Mouse (Mus musculus) common myeloid progenitor, adult 5-6 weeks (primary cell): ENCODE results near the gene Tm9sf1. TPM values are rescaled to one million over a fixed set of nuclear protein-coding genes. Genes with fewer than 3 reads are reported as not detected.

Source experiments
- ATAC-seq: replicated peaks from 2 replicates; pipeline ENCODE4 v1.8.0; 2016; ENCODE audit warnings: low read depth, mild to moderate bottlenecking, moderate TSS enrichment, inconsistent platforms; ENCODE audit not compliant: poor library complexity, severe bottlenecking
- total RNA-seq: library from RNA; stranded (forward); fragments of 200-1000, 187-1606 nt; gene quantifications from 2 replicates; pipeline ENCODE4 v1.2.3, GENCODE M21; 2017

The Tm9sf1 gene
- total RNA-seq, 1 experiment from 2014 or later: 66.8 TPM

DNA sequence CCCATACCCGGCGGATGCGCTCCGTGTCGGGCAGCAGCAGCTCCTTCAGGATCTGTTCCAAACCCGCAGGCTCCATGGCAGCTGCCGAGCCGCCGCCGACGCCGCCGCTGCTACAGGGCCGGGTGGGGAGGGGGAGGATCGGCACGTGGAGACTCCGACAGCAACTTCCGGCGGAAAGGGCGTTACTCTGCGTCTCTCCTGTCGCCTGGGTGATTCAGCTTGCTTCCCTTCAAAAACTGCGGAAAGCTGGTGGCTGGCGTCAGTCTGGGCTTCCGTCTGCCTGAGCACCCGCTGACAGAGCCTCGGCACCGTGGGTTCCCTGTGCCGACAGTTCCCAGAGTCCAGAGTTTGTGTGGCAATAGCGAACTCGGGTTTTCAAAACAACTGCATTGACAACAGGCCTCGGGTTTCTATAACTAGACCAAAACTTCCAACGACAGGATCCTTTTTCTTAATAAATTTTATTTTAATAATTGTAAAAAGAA lies 8.0 kb downstream of the Tm9sf1 start, which contains the start of gene Ipo4:
Gene Ipo4 (minus strand): TSS at position 435 of the 485 bp plus-strand sequence.
- ATAC-seq: peak; percentile 96

DNA sequence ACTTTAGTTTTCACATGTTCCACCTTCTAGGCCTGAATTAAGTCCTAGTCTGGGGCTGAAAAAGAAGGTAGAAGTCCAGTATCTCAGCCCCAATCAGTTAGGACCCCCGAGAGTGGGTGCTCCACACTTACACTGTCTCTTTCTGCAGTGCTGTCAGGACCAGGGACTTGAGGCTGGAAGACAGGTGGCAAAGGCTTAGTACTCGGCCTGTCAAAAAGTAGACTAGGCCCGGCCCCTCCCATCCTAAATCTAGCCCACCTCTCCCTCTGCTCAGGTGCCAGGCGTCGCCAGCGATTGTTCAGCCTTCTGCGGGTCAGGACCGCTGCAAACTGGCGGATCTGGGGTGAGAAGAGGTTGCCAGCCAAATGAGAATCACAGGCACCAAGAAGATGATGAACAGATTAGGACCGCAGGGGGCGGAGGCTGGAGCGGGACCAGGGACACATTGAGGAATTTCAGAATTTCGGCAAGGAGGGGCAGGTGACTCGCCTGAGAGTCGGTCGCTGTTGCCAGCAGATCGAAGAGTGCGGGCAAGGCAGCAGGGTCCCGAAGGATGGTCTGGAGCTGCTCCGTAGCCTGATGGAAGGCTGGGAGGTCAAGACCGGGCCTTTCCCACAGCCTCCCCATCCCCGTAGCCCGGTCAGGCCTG lies 8.6 kb downstream of the Tm9sf1 start:
- ATAC-seq: peak; percentile 34

DNA sequence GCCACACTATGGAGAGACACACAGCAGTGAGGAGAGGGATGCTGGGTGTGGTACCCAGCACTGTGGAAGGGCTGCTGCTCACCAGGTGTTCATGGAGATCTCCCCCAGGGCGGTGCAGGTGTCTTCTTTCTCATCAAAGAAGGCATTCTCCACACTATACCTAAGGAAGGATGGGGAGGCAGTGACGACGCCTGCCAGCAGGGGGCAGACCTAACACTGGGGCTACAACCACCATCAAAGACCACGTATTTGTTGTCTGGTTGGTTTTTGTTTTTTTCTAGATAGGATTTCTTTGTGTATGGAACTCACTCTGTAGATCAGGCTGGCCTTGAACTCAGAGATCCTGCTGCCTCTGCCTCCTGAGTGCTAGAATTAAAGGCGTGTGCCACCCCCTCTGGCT lies 14.3 kb downstream of the Tm9sf1 start:
- peak; percentile 75 for ATAC-seq

DNA sequence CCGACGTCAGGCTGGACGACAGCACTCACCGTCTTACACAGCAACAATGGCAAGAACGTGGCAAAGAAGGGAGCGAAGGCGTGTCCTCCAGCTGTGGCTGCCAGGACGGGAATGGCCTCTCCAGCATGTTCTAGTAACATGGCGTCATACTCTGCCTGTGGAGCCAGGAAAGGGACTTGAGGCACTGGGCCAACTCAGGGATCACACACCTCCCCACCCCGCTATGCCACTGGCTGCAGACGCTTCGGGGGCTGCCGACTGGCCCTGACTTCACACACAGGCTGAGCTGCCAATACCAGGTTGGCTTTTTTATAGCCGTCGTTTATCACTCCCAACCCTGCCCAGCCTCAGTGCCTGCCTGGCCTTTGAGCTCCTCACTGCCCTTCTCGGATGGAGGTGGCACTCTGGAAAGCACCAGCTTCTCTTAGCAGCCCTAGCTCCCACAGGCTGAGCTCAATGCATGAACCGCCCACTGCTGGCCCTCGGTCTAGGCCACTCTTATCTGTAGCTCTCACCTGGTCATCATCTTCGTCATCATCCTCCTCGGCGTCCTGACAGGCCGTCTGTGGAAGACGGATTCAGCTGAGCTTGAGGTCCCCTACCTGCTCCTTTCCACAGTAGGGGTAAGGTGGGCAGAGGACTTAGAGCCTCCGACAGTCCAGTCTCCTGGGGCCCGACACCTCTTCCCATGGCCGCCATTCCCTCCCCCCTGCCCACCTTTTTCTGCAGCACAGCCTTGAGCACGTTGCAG lies 15.4 kb downstream of the Tm9sf1 start:
- ATAC-seq: no peak

DNA sequence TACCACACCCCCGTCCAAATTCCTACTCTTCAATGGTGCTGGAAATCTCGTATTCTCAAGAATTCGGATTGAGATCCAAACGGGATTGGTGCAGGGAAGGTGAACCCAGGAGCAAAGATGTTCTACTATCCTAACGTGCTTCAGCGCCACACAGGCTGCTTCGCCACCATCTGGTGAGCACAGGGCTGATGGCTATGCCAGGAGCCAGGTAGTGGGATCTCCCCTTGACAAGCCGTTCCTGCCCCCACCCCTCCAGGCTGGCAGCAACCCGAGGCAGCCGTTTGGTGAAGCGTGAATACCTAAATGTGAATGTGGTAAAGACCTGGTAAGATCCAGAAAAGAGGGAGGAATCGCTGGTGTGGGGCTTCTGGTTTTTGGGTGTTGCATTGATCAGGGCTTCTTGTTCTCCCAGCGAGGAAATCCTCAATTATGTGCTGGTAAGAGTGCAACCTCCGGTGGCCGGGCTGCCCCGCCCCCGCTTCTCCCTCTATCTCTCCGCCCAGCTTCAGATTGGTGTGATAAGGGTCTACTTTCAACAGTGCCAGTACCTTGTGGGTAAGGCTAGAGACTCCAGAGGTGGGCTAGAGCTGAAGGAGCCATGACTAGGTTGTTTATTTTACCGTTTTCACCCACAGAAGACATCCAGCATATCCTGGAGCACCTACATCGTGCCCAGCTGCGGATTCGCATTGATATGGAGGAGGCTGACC lies 25.0 kb downstream of the Tm9sf1 start:
- ATAC-seq: peak; percentile 63

DNA sequence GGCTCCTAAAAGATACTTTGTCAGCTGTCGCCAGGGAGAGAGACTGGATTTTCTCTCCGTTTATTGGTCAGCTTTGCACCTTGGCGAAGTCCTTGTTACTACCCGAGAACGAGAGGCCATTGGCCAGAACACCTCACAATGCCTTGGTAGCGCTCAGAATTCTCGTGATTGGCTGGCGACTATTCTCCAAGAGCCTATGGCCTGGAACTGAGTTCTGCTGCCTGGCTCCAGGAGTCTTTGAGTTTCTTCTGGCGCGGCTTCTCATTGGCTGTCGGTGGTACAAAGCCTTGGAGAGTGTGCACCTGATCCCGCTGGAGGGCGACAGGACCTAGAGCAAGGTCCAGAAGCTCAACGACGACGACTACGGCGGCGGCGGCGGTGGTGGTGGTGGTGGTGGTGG lies 25.8 kb downstream of the Tm9sf1 start, which contains the start of gene Rec8:
Gene Rec8 (plus strand): TSS at position 216 of the 400 bp plus-strand sequence.
- ATAC-seq: peak; percentile 79

DNA sequence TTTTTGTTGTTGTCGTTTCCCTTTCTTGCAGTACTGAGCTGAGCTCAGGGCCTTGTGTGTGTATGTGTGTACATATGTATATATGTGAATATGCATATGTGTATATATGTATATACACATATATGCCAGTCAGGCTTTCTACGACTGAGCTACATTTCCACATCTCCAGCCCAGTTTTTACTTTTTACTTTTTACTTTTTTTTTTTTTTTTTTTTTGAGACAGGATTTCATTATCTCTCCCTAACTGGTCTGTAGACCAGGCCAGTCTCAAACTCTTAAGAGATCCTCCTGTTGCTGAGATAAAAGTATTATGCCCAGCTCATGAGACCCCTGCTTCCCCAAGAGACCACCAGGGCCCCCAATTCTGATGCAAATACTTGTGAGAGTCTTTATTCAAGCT lies 26.8 kb downstream of the Tm9sf1 start:
- ATAC-seq: no peak

DNA sequence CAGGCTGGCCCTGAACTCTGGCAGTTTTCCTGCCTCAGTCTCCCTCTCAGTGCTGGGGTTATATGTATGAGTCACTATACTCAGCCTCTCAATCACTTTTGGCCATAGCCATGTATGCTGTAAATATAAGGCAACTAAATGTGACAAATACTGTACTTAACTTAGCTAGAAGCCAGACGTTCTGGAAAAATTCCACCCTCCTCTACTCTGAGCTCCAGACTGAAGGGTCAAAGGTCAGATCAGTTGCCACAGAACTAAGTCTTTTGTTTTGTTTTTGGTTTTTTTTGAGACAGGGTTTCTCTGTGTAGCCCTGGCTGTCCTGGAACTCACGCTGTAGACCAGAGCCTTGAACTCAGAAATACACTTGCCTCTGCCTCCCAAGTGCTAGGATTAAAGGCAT lies 27.7 kb downstream of the Tm9sf1 start:
- no peak for ATAC-seq

DNA sequence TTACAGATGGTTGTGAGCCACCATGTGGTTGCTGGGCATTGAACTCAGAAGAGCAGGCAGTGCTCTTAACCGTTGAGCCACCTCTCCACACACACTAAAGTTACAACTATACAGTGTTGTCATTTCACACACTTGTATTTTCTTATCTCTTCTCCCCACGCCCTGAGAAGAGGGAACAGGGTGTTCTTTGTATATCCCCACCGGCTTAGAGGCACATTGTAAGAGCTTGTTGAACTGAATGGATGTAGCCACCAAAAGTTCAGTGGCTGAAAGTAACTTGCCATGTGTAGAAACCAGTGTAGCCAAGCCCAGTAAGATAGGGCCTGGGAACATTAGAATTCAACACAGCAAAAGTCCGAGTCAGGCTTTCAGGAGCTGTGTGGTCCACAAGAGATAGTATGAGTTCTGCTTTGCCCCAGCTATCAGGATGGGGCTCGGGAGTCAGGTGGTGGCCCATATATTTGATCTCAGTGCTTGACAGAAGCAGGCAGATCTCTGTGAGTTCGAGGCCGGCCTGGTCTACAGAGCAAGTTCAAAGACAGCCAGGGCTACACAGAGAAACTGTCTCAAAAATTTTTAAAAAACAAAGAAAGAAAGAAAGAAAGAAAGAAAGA lies 28.9 kb downstream of the Tm9sf1 start:
- ATAC-seq: peak; percentile 13; the same call in 1 of the 2 replicates

DNA sequence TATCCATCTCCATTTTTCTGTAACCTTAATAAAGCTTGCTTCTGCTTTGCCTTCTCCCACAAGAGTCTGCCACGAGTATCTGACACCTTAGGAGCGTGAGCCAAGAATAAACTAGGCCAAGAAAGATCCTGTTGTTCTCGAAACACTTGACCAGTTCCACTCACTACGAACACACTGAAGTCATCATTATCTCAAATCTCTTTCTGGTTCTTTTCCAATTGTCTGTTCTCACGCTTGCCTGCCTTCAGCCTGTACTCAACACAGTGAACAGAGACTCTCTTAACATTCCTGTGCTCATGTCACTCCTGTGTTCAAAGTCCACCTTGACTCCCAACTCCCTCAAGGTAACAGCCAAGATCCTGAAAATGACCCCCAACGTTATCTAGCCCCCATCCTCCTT lies 30.3 kb downstream of the Tm9sf1 start:
- ATAC-seq: no peak

DNA sequence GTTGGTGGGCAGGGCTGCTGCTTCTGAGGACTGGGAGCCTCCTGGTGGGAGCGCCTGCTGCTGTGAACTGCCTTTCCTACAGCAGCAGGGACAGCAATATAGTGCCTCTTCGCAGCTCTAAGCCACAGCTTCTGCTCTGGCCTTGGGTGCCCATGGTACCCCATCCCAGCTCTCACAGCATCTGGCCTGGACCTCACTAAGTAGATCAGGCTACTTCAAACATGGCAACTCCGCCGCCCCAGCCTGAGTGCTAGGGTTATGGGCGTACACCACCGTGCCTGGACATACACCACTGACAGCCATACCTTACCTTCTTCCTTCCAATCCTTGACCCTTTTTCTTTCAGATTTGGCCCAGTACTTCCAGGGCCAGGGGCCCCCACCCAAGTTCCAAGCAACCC lies 35.3 kb downstream of the Tm9sf1 start:
- ATAC-seq: no peak

DNA sequence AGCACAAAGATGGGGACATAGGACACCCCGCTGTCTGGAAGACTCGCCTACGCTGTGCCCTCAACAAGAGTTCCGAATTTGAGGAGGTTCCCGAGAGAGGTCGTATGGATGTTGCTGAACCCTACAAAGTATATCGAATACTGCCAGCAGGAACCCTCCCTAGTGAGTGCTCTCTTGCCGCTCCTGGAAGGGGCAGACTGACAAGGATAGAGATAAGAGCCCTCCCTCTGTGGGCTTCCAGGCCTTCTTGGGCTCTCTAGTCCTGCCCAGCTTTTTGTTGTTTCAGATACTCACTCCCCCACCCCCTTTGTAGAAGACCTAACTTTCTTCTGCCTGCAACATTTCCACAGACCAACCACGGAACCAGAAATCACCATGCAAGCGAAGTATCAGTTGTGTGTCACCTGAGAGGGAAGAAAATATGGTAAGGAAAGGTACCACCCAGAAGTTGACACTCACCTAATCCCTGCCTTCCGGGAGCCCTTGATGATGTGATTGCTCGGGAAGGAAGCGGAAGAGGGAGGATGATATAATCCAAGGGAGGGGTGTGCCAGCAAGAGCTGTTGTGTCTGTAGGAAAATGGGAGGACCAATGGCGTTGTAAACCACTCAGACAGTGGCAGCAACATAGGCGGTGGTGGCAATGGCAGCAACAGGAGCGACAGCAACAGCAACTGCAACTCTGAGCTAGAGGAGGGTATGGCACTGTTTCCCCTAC lies 37.7 kb downstream of the Tm9sf1 start:
- no peak for ATAC-seq

DNA sequence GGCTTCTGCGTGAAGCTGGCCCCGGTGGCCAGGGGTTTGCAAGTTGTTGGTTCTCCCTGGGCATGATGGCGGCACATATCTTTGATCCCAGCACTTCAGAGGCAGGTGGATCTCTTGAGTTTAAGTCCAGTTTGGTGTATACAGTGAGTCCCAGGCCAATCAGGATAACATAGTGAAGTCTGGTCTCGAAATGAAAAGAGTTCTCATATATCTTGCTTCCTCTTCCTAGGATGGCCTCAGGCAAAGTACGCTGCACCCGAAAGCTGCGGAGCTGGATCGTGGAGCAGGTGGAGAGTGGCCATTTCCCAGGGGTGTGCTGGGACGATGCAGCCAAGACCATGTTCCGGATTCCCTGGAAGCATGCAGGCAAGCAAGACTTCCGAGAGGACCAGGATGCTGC lies 38.8 kb downstream of the Tm9sf1 start:
- ATAC-seq: no peak

DNA sequence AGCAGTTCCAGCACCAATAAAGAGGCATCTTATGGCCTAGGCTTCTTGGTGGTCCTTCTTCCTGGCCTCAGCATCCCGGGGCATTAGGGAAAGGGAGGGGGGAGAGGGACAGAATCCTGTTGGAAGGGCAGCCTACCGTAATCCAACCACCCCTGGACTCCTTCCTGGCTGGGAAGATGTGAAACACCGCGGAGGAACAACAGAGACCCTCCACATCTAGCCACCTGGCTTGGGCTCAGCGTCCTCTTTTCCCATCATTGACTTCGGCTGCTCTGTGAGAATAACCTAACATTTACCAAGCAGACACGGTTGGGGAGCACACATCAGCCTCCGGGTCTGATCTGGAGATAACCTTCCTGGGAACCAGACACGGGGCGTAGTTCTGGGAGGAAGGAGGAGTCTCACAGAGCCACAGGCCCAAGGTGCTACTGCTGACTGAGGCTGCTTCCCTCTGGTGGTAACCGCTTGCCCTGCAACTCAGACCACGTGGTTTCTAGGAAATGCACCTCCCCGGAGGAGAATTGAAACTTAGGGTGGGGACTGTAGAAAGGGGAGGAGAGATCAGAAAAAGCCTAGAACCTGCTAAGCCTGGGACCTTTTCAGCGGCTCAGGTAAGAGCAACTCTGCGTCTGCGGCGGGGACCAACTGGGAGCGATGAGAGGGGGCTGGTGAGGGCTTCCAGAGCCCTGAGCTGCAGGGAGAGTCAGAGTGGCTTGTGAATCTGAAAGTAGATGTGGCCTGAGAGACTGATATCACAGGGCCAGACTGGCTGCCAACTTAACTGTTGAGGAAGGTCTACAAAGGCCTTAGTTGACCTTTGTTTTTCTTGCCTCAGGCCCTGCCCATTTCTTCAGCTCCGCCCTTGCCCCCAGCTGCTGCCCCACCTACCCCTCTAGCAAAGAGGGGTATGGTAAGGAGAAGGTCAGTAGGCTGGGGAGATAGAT lies 39.7 kb downstream of the Tm9sf1 start:
- peak; percentile 93 for ATAC-seq

DNA sequence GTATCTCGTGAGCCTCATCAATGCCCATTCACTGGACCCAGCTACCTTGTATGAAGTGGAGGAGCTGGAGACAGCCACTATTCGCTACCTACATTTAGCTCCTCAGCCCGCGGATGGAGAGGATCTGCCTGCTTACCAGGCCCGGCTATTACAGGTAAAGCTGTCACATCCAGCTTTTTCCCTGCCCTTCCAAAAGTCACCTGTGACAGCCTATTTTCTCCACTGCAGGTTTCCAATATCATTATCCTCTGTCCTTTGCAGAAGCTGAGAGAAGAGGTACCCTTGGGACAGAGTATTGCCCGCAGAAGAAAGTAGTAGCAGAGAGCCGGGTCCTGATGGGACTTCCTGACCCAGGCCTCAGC lies 40.4 kb downstream of the Tm9sf1 start, which contains the start of gene Irf9:
Gene Irf9 (plus strand): TSS at position 301 of the 362 bp plus-strand sequence.
- 0 out of 2 replicates have a peak, but pooled peaks have one; percentile 16 for ATAC-seq

DNA sequence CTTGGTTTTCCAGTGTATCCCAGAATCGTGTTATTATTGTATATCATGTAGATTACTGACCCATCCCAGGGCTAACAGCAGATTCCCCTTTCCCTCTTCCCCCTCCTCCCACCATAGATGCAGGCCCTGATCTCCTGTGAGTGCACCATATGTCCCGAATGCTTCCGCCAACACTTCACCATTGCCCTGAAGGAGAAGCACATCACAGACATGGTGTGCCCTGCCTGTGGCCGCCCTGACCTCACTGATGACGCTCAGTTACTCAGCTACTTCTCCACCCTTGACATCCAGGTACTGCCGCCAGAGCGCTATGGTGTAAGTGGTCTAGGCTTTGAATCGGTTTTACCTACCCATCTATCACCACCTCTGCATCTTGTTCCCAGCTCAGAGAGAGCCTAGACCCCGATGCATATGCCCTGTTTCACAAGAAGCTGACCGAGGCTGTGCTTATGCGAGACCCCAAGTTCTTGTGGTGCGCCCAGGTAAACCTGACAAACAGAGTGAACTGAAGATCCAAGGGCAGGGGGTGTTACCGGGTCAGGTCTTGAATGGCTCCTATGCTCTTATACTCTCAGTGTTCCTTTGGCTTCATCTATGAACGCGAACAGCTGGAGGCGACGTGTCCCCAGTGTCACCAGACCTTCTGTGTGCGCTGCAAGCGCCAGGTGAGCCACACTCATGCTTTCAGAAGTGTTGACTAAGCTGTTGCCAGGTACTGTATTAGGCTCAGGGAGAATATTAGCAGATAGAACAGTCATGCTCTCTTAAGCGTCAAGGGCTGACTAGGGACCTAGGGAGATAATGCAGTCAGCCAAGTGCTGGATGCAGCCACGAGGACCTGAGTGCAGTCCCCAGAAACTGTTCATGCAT lies 44.9 kb downstream of the Tm9sf1 start:
- no peak for ATAC-seq

DNA sequence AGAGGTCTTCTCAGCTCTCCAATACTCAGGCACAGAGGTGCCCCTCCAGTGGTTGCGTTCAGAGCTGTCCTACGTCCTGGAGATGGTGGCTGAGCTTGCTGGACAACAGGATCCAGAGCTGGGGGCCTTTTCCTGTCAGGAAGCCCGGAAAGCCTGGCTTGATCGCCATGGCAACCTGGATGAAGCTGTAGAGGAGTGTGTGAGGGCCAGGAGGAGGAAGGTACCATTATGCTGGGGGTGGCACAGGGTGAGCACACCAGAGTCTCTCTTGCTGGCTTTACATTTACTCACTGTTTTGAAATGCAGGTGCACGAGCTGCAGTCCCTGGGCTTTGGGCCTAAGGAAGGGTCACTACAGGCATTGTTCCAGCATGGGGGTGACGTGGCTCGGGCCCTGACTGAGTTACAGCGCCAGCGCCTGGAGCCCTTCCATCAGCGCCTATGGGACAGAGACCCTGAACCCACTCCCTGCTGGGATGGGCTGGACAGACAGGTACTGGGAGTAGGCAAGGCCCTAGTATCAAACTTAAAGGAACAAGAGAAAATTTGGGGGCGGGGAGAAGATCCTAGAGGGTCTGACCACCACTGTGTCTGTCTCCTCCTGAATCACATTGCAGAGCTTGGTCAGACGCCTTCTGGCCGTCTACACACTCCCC lies 47.4 kb downstream of the Tm9sf1 start:
- no peak for ATAC-seq
